13 mouse cellular contexts compared by ENCODE assay signal in genomic region chr1:150480674-150481073, GRCm38 (mm10). TPM values are rescaled to one million over a fixed set of nuclear protein-coding genes. Genes with fewer than 3 reads are reported as not detected.
DNase-seq lines count a peak whose midpoint lies in the region; ATAC-seq lines count a peak whose summit lies in the region.
"Had no signal": no experiment of that assay in that cellular context is flagged by ENCODE, and none has a peak within 500 bp of the region (broad histone marks: within the 10 kb centered on the region; RNA-seq: fewer than 3 reads in every experiment).

No protein-coding gene starts in this region.

- no peaks in the 10 kb centered on the region for H3K4me1 ChIP-seq in kidney, embryonic 14.5 days (ENCODE audit: control insufficient read depth, insufficient read depth, low read length)
- H3K4me1 ChIP-seq: stomach, embryonic 15.5 days had no signal

- WGBS in kidney, embryonic 14.5 days: 29% methylated on average over 5 of the region's 5 CpGs

- no peak overlapping the region for H3K9ac ChIP-seq in kidney, embryonic 14.5 days (ENCODE audit: low read depth, low read length)
- H3K9ac ChIP-seq: liver, postnatal 0 days; stomach, embryonic 15.5 days had no signal

- DNase-seq in kidney, adult 11 months: no peak
- peak; percentile 71 for DNase-seq in NIH3T3 (ENCODE audit: low read depth)
- peak; percentile 76 for DNase-seq in gastrocnemius, adult 18-20 months (ENCODE audit: low spot score)
- DNase-seq in kidney, postnatal 14 days: peak; percentile 44
- no peak for DNase-seq in layer of hippocampus, adult 18-20 months (ENCODE audit: low spot score in 2 of 2)
- DNase-seq in layer of hippocampus, adult 11-12 months (ENCODE audit: low spot score): no peak
- no peak for DNase-seq in spleen, postnatal 14 days (ENCODE audit: low spot score in 2 of 2)
- DNase-seq: cerebellum, postnatal 36 days; liver, postnatal 0 days had no signal

- H3K36me3 ChIP-seq in kidney, embryonic 14.5 days (ENCODE audit: control insufficient read depth, insufficient read depth, low read length): no peaks in the 10 kb centered on the region
- H3K36me3 ChIP-seq: stomach, embryonic 15.5 days had no signal

- no peak overlapping the region for H3K27ac ChIP-seq in kidney, embryonic 14.5 days (ENCODE audit: low read depth, low read length)
- H3K27ac ChIP-seq: stomach, embryonic 15.5 days had no signal

- H3K4me3 ChIP-seq in kidney, embryonic 14.5 days (ENCODE audit: low read length): no peak overlapping the region
- H3K4me3 ChIP-seq: stomach, embryonic 15.5 days had no signal

- H3K4me2 ChIP-seq in kidney, embryonic 14.5 days (replicated peaks; ENCODE audit: low read depth, low read length): no peak overlapping the region
- H3K4me2 ChIP-seq: stomach, embryonic 15.5 days had no signal

- no peaks in the 10 kb centered on the region for H3K9me3 ChIP-seq in kidney, embryonic 14.5 days (ENCODE audit: control insufficient read depth, low read length)
- H3K9me3 ChIP-seq: stomach, embryonic 15.5 days had no signal

- H3K27me3 ChIP-seq in kidney, embryonic 14.5 days (ENCODE audit: control insufficient read depth, insufficient read depth, low read length): no peaks in the 10 kb centered on the region
- H3K27me3 ChIP-seq: stomach, embryonic 15.5 days had no signal

- ATAC-seq in kidney, embryonic 14.5 days (ENCODE audit: low FRiP score, low TSS enrichment): peak; percentile 88
- ATAC-seq: forebrain, embryonic 16.5 days; hindbrain, embryonic 16.5 days; liver, postnatal 0 days had no signal

RNA-seq across cellular contexts. Expression of gene Prg4, which starts 14.7 kb away (rescaled TPM):
- 0.87 and 0.89 TPM in 2 replicates for polyA plus RNA-seq in kidney, embryonic 14.5 days (2014; fragmentation: Nextera tagmentation; extraction: Ambion mirVana)
- 10 to 100 TPM in 1 of 2 experiments, 1 to 10 TPM in 1; 8.2 to 19.6 TPM for total RNA-seq in gastrocnemius, adult 18-20 months (2021)
- total RNA-seq in layer of hippocampus, adult 18-20 months (2021): 1 to 10 TPM in 1 of 2 experiments, under 1 TPM in 1; 0.72 to 1.9 TPM

Comparison
In these comparisons a context has a peak if more than half of its experiments do, and no peak if none do; other contexts are left out.
1. DNase-seq: peak in NIH3T3 (single experiment), gastrocnemius, adult 18-20 months (single experiment) and kidney, postnatal 14 days (single experiment); none in kidney, adult 11 months (single experiment), layer of hippocampus, adult 18-20 months (0 of 2), layer of hippocampus, adult 11-12 months (single experiment) and spleen, postnatal 14 days (0 of 2).